Mouse (Mus musculus): ENCODE measurements around the gene Esrrg. TPM values are rescaled to one million over a fixed set of nuclear protein-coding genes. Genes with fewer than 3 reads are reported as not detected.

The Esrrg gene
- polyA plus RNA-seq, 1 experiment, result 42.5 TPM

DNA sequence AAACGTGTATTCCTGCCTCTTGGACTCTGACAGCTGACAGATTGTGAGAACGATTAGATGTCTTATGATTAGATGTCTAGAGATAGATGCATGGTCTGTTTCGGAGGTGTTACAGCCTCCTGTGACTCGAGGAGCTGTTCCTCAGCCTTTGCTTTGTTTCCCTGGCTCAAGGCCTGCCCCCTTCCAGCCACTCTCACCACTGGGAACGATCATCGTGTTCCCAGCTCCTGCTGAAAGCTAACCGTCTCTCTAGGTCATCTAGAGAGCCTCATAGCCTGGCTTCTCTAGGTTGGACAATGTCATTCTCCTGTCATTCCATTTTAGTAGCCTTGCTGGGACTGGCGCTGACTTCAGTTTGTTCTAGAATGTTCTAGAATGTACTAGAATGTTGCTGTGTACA lies 233.0 kb downstream of the Esrrg start:
- no peak for DNase-seq
- 65% methylated on average over 8 of the region's 8 CpGs for WGBS
- no peak for TF ChIP-seq CTCF (IDR thresholded peaks at IDR 0.05; ENCODE audit: borderline replicate concordance, insufficient read depth, low read depth, low read length)
- no peak overlapping the region for H3K4me3 ChIP-seq (replicated peaks; ENCODE audit: insufficient read depth, low read depth, low read length)
- H3K27ac ChIP-seq (ENCODE audit: insufficient read depth, low read length), result no peak overlapping the region
- H3K4me1 ChIP-seq (ENCODE audit: control insufficient read depth, insufficient read depth, low read length), result no peaks in the 10 kb centered on the region
- no peaks in the 10 kb centered on the region for H3K27me3 ChIP-seq (ENCODE audit: control insufficient read depth, insufficient read depth, low read length)

- DNase-seq, result no peak
- H3K4me3 ChIP-seq (replicated peaks; ENCODE audit: insufficient read depth, low read depth, low read length), result no peak overlapping the region
- no peaks in the 10 kb centered on the region for H3K4me1 ChIP-seq (ENCODE audit: control insufficient read depth, insufficient read depth, low read length)
- 90% methylated on average over 5 of the region's 5 CpGs for WGBS
- TF ChIP-seq CTCF (IDR thresholded peaks at IDR 0.05; ENCODE audit: borderline replicate concordance, insufficient read depth, low read depth, low read length) (no peak), POLR2A (IDR thresholded peaks at IDR 0.05; ENCODE audit: borderline replicate concordance, insufficient read depth, low read length) (no peak)
- no peaks in the 10 kb centered on the region for H3K27me3 ChIP-seq (ENCODE audit: control insufficient read depth, insufficient read depth, low read length)
- no peak overlapping the region for H3K27ac ChIP-seq (ENCODE audit: insufficient read depth, low read length)
Measured at GRCm38 (mm10) chr1:187842702-187843101, 234.1 kb downstream of the Esrrg start.

DNA sequence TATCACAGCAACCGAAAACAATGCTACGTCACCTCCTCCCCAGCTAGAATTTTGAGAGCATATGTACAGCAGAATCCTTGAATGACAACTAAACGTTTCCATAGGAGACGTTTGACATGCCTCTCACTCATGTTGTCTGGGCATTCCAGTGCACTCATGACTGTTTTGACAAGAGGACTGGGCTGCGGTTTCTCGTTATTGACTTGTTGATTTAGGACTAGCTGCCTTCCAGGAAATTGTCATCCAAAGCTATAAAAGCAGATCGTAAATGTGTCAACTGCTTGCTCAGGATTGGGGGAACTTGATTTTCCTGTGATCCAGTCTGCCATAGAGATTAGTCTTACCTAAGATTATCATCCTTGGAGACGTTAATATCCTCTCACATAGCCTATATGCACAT lies 245.6 kb downstream of the Esrrg start:
- DNase-seq, result no peak
- WGBS, result 74% methylated on average over 8 of the region's 8 CpGs
- no peak for TF ChIP-seq CTCF (IDR thresholded peaks at IDR 0.05; ENCODE audit: borderline replicate concordance, insufficient read depth, low read depth, low read length)
- TF ChIP-seq POLR2A (IDR thresholded peaks at IDR 0.05; ENCODE audit: borderline replicate concordance, insufficient read depth, low read length), result no peak
- no peak overlapping the region for H3K4me3 ChIP-seq (replicated peaks; ENCODE audit: insufficient read depth, low read depth, low read length)
- H3K27me3 ChIP-seq (ENCODE audit: control insufficient read depth, insufficient read depth, low read length), result no peaks in the 10 kb centered on the region
- no peaks in the 10 kb centered on the region for H3K4me1 ChIP-seq (ENCODE audit: control insufficient read depth, insufficient read depth, low read length)
- H3K27ac ChIP-seq (ENCODE audit: insufficient read depth, low read length), result no peak overlapping the region

GRCm38 (mm10) chr1:187862339-187862738 lies 253.7 kb downstream of the Esrrg start:
- 49% methylated on average over 5 of the region's 5 CpGs for WGBS
- no peaks in the 10 kb centered on the region for H3K4me1 ChIP-seq (ENCODE audit: control insufficient read depth, insufficient read depth, low read length)
- no peaks in the 10 kb centered on the region for H3K27me3 ChIP-seq (ENCODE audit: control insufficient read depth, insufficient read depth, low read length)
- H3K27ac ChIP-seq (ENCODE audit: insufficient read depth, low read length), result no peak overlapping the region
- no peak for TF ChIP-seq POLR2A (IDR thresholded peaks at IDR 0.05; ENCODE audit: borderline replicate concordance, insufficient read depth, low read length)
- H3K4me3 ChIP-seq (replicated peaks; ENCODE audit: insufficient read depth, low read depth, low read length), result no peak overlapping the region
- DNase-seq, result no peak

DNA sequence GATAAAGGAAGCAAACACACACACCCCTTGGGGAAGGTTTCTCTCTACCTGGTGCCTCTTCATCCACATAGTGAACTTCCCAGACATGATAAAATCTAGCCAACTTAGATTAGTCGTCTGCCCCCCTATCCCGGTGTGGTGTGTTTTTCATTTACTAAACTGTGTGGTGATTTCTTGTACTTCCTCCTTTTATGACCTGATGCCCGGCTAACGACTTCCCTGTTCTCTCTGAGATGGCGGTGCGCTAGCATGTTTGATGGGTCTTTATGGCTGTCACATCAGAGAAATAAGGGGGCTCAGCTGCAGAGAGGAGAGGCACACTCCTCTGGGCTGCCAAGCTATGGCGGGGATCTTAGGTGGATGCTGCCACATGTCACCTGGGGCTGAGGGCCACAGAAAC lies 259.8 kb downstream of the Esrrg start:
- WGBS, result 82% methylated on average over 7 of the region's 7 CpGs
- DNase-seq, result no peak
- TF ChIP-seq CTCF (IDR thresholded peaks at IDR 0.05; ENCODE audit: borderline replicate concordance, insufficient read depth, low read depth, low read length), result no peak
- TF ChIP-seq POLR2A (IDR thresholded peaks at IDR 0.05; ENCODE audit: borderline replicate concordance, insufficient read depth, low read length), result no peak
- H3K4me1 ChIP-seq (ENCODE audit: control insufficient read depth, insufficient read depth, low read length), result no peaks in the 10 kb centered on the region
- no peaks in the 10 kb centered on the region for H3K27me3 ChIP-seq (ENCODE audit: control insufficient read depth, insufficient read depth, low read length)
- no peak overlapping the region for H3K27ac ChIP-seq (ENCODE audit: insufficient read depth, low read length)
- H3K4me3 ChIP-seq (replicated peaks; ENCODE audit: insufficient read depth, low read depth, low read length), result no peak overlapping the region

DNA sequence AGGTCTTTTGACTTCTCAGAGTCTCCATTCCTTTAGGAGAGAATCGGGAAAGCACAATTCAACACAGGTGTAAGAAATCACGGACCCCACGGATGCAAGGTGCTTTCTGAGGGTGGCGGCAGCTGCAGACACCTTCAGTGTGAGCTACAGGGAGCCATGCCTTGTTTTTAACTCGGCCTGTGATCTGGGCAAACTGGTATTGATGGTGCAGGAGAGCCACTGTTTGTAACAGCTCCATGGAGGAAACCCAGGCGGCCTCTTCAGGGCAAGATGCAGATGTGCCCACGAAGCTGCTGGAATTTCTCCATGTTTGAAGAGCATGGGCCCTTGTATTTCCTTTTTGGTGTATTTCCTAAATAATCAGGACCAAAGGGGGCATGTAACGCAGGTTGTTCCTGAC lies 263.6 kb downstream of the Esrrg start:
- 74% methylated on average over 8 of the region's 8 CpGs for WGBS
- no peak for TF ChIP-seq CTCF (IDR thresholded peaks at IDR 0.05; ENCODE audit: borderline replicate concordance, insufficient read depth, low read depth, low read length)
- no peak for TF ChIP-seq POLR2A (IDR thresholded peaks at IDR 0.05; ENCODE audit: borderline replicate concordance, insufficient read depth, low read length)
- no peaks in the 10 kb centered on the region for H3K27me3 ChIP-seq (ENCODE audit: control insufficient read depth, insufficient read depth, low read length)
- H3K4me1 ChIP-seq (ENCODE audit: control insufficient read depth, insufficient read depth, low read length), result no peaks in the 10 kb centered on the region
- H3K4me3 ChIP-seq (replicated peaks; ENCODE audit: insufficient read depth, low read depth, low read length), result no peak overlapping the region
- H3K27ac ChIP-seq (ENCODE audit: insufficient read depth, low read length), result no peak overlapping the region
- no peak for DNase-seq

GRCm38 (mm10) chr1:187872744-187873143 lies 264.2 kb downstream of the Esrrg start:
- DNase-seq, result no peak
- Histone ChIP-seq H3K4me1 (ENCODE audit: control insufficient read depth, insufficient read depth, low read length) (no peaks in the 10 kb centered on the region), H3K4me3 (replicated peaks; ENCODE audit: insufficient read depth, low read depth, low read length) (no peak overlapping the region), H3K27me3 (ENCODE audit: control insufficient read depth, insufficient read depth, low read length) (no peaks in the 10 kb centered on the region), H3K27ac (ENCODE audit: insufficient read depth, low read length) (no peak overlapping the region)
- 82% methylated on average over 6 of the region's 6 CpGs for WGBS
- TF ChIP-seq CTCF (IDR thresholded peaks at IDR 0.05; ENCODE audit: borderline replicate concordance, insufficient read depth, low read depth, low read length) (no peak), POLR2A (IDR thresholded peaks at IDR 0.05; ENCODE audit: borderline replicate concordance, insufficient read depth, low read length) (no peak)

GRCm38 (mm10) chr1:187873770-187874169 lies 265.2 kb downstream of the Esrrg start:
- Histone ChIP-seq H3K4me1 (ENCODE audit: control insufficient read depth, insufficient read depth, low read length) (peaks cover 4% of the 10 kb centered on the region), H3K27me3 (ENCODE audit: control insufficient read depth, insufficient read depth, low read length) (no peaks in the 10 kb centered on the region), H3K4me3 (replicated peaks; ENCODE audit: insufficient read depth, low read depth, low read length) (no peak overlapping the region), H3K27ac (ENCODE audit: insufficient read depth, low read length) (no peak overlapping the region)
- no peak for DNase-seq
- 87% methylated on average over 2 of the region's 2 CpGs for WGBS
- TF ChIP-seq POLR2A (IDR thresholded peaks at IDR 0.05; ENCODE audit: borderline replicate concordance, insufficient read depth, low read length) (no peak), CTCF (IDR thresholded peaks at IDR 0.05; ENCODE audit: borderline replicate concordance, insufficient read depth, low read depth, low read length) (no peak)

- DNase-seq, result no peak
- WGBS, result 58% methylated on average over 6 of the region's 6 CpGs
- Histone ChIP-seq H3K4me3 (replicated peaks; ENCODE audit: insufficient read depth, low read depth, low read length) (no peak overlapping the region), H3K27me3 (ENCODE audit: control insufficient read depth, insufficient read depth, low read length) (no peaks in the 10 kb centered on the region), H3K27ac (ENCODE audit: insufficient read depth, low read length) (no peak overlapping the region), H3K4me1 (ENCODE audit: control insufficient read depth, insufficient read depth, low read length) (no peaks in the 10 kb centered on the region)
- TF ChIP-seq CTCF (IDR thresholded peaks at IDR 0.05; ENCODE audit: borderline replicate concordance, insufficient read depth, low read depth, low read length) (no peak), POLR2A (IDR thresholded peaks at IDR 0.05; ENCODE audit: borderline replicate concordance, insufficient read depth, low read length) (no peak)
Measured at GRCm38 (mm10) chr1:187887270-187887669, 278.7 kb downstream of the Esrrg start.

All from cerebellum, adult 2 months (tissue).